Mouse (Mus musculus): ENCODE measurements at regions not wholly inside any gene's neighbourhood (a gene's known extent, or its start where the extent isn't known, plus 50 kb on each side); places are given as distances from the start of the nearest gene placed in this dataset.
"Not testable (repeated sequence)": the region's sequence is repeated elsewhere in the genome, so short reads cannot be mapped to it uniquely, and the experiment has no call there.

GRCm38 (mm10) chr5:76081379-76081778 is 58.7 kb upstream of the Srd5a3 start:
- H3K9me3 ChIP-seq (replicated peaks); ATAC-seq (ENCODE audit: insufficient read depth); H3K36me3 ChIP-seq (replicated peaks); H3K27me3 ChIP-seq; H3K4me1 ChIP-seq (replicated peaks); H3K27ac ChIP-seq (replicated peaks); H3K4me2 ChIP-seq; H3K9ac ChIP-seq; H3K4me3 ChIP-seq (replicated peaks): not testable (repeated sequence)
- WGBS (ENCODE audit: insufficient replicate concordance) = 69% methylated on average over 2 of the region's 2 CpGs

- H3K27me3 ChIP-seq = 0 out of 2 replicates have a peak, but pooled peaks cover 4% of the 10 kb centered on the region
- no peak overlapping the region for H3K4me2 ChIP-seq
- no peak for ATAC-seq (ENCODE audit: insufficient read depth)
- H3K4me3 ChIP-seq (replicated peaks) = no peak overlapping the region
- H3K4me1 ChIP-seq (replicated peaks) = no peaks in the 10 kb centered on the region
- no peak overlapping the region for H3K9ac ChIP-seq
- no peaks in the 10 kb centered on the region for H3K9me3 ChIP-seq (replicated peaks)
- WGBS (ENCODE audit: insufficient replicate concordance) = 73% methylated on average over 8 of the region's 8 CpGs
- no peaks in the 10 kb centered on the region for H3K36me3 ChIP-seq (replicated peaks)
- no peak overlapping the region for H3K27ac ChIP-seq (replicated peaks)
These were observed 59.6 kb upstream of the Srd5a3 start for GRCm38 (mm10) chr5:76080429-76080828.

- Histone ChIP-seq H3K4me3 (replicated peaks) (no peak overlapping the region), H3K4me2 (no peak overlapping the region), H3K9ac (no peak overlapping the region), H3K27ac (replicated peaks) (no peak overlapping the region), H3K27me3 (0 out of 2 replicates have a peak, but pooled peaks cover 4% of the 10 kb centered on the region), H3K36me3 (replicated peaks) (no peaks in the 10 kb centered on the region), H3K9me3 (replicated peaks) (no peaks in the 10 kb centered on the region), H3K4me1 (replicated peaks) (no peaks in the 10 kb centered on the region)
- peak; percentile 47 for ATAC-seq (ENCODE audit: insufficient read depth)
- WGBS (ENCODE audit: insufficient replicate concordance) = 29% methylated on average over 11 of the region's 11 CpGs
These were observed 60.7 kb upstream of the Srd5a3 start for GRCm38 (mm10) chr5:76079204-76080025.

- Histone ChIP-seq H3K9ac (no peak overlapping the region), H3K4me2 (no peak overlapping the region), H3K27me3 (0 out of 2 replicates have a peak, but pooled peaks cover 4% of the 10 kb centered on the region), H3K36me3 (replicated peaks) (no peaks in the 10 kb centered on the region), H3K4me3 (replicated peaks) (no peak overlapping the region), H3K4me1 (replicated peaks) (no peaks in the 10 kb centered on the region), H3K27ac (replicated peaks) (no peak overlapping the region), H3K9me3 (replicated peaks) (no peaks in the 10 kb centered on the region)
- 37% methylated on average over 1 of the region's 1 CpGs for WGBS (ENCODE audit: insufficient replicate concordance)
- ATAC-seq (ENCODE audit: insufficient read depth) = no peak
These were observed 61.6 kb upstream of the Srd5a3 start for GRCm38 (mm10) chr5:76078485-76078884.

GRCm38 (mm10) chr5:76076283-76076682 is 63.8 kb upstream of the Srd5a3 start:
- no peaks in the 10 kb centered on the region for H3K4me1 ChIP-seq (replicated peaks)
- H3K4me2 ChIP-seq = no peak overlapping the region
- 0 out of 2 replicates have a peak, but pooled peaks cover 4% of the 10 kb centered on the region for H3K27me3 ChIP-seq
- ATAC-seq (ENCODE audit: insufficient read depth) = no peak
- no peaks in the 10 kb centered on the region for H3K9me3 ChIP-seq (replicated peaks)
- H3K36me3 ChIP-seq (replicated peaks) = no peaks in the 10 kb centered on the region
- no peak overlapping the region for H3K9ac ChIP-seq
- H3K4me3 ChIP-seq (replicated peaks) = no peak overlapping the region
- 46% methylated on average over 7 of the region's 7 CpGs for WGBS (ENCODE audit: insufficient replicate concordance)
- no peak overlapping the region for H3K27ac ChIP-seq (replicated peaks)

- Histone ChIP-seq H3K27ac (replicated peaks) (no peak overlapping the region), H3K36me3 (replicated peaks) (no peaks in the 10 kb centered on the region), H3K9ac (no peak overlapping the region), H3K9me3 (replicated peaks) (no peaks in the 10 kb centered on the region), H3K4me2 (0 out of 2 replicates have a peak overlapping the region, but pooled peaks have one; percentile 4), H3K4me3 (replicated peaks) (no peak overlapping the region), H3K27me3 (0 out of 2 replicates have a peak, but pooled peaks cover 4% of the 10 kb centered on the region), H3K4me1 (replicated peaks) (no peaks in the 10 kb centered on the region)
- ATAC-seq (ENCODE audit: insufficient read depth) = no peak
- WGBS (ENCODE audit: insufficient replicate concordance) = 28% methylated on average over 8 of the region's 8 CpGs
These were observed 64.7 kb upstream of the Srd5a3 start for GRCm38 (mm10) chr5:76075401-76075800.

GRCm38 (mm10) chr5:76067881-76068280 is 72.2 kb upstream of the Srd5a3 start:
- Histone ChIP-seq H3K36me3 (replicated peaks) (no peaks in the 10 kb centered on the region), H3K27me3 (peaks cover 9% of the 10 kb centered on the region; the same call in 1 of the 2 replicates), H3K4me2 (no peak overlapping the region), H3K4me1 (replicated peaks) (peaks cover 30% of the 10 kb centered on the region), H3K4me3 (replicated peaks) (no peak overlapping the region), H3K9ac (no peak overlapping the region), H3K27ac (replicated peaks) (no peak overlapping the region), H3K9me3 (replicated peaks) (no peaks in the 10 kb centered on the region)
- WGBS (ENCODE audit: insufficient replicate concordance) = 32% methylated on average over 3 of the region's 3 CpGs
- no peak for ATAC-seq (ENCODE audit: insufficient read depth)

GRCm38 (mm10) chr5:76067231-76067630 is 72.8 kb upstream of the Srd5a3 start:
- Histone ChIP-seq H3K4me3 (replicated peaks) (no peak overlapping the region), H3K4me1 (replicated peaks) (peaks cover 32% of the 10 kb centered on the region), H3K4me2 (no peak overlapping the region), H3K27me3 (peaks cover 9% of the 10 kb centered on the region; the same call in 1 of the 2 replicates), H3K9me3 (replicated peaks) (no peaks in the 10 kb centered on the region), H3K9ac (no peak overlapping the region), H3K27ac (replicated peaks) (no peak overlapping the region), H3K36me3 (replicated peaks) (no peaks in the 10 kb centered on the region)
- 12% methylated on average over 10 of the region's 10 CpGs for WGBS (ENCODE audit: insufficient replicate concordance)
- ATAC-seq (ENCODE audit: insufficient read depth) = no peak

- H3K4me3 ChIP-seq (replicated peaks) = no peak overlapping the region
- H3K9ac ChIP-seq = no peak overlapping the region
- no peak for ATAC-seq (ENCODE audit: insufficient read depth)
- 26% methylated on average over 4 of the region's 4 CpGs for WGBS (ENCODE audit: insufficient replicate concordance)
- no peaks in the 10 kb centered on the region for H3K9me3 ChIP-seq (replicated peaks)
- peaks cover 32% of the 10 kb centered on the region for H3K4me1 ChIP-seq (replicated peaks)
- H3K4me2 ChIP-seq = no peak overlapping the region
- peaks cover 9% of the 10 kb centered on the region; the same call in 1 of the 2 replicates for H3K27me3 ChIP-seq
- no peaks in the 10 kb centered on the region for H3K36me3 ChIP-seq (replicated peaks)
- H3K27ac ChIP-seq (replicated peaks) = no peak overlapping the region
These were observed 74.3 kb upstream of the Srd5a3 start for GRCm38 (mm10) chr5:76065789-76066188.

GRCm38 (mm10) chr5:76065227-76065626 is 74.8 kb upstream of the Srd5a3 start:
- H3K27ac ChIP-seq (replicated peaks) = no peak overlapping the region
- H3K4me3 ChIP-seq (replicated peaks) = no peak overlapping the region
- no peaks in the 10 kb centered on the region for H3K9me3 ChIP-seq (replicated peaks)
- H3K27me3 ChIP-seq = peaks cover 9% of the 10 kb centered on the region; the same call in 1 of the 2 replicates
- H3K4me1 ChIP-seq (replicated peaks) = peaks cover 32% of the 10 kb centered on the region
- H3K9ac ChIP-seq = no peak overlapping the region
- no peak for ATAC-seq (ENCODE audit: insufficient read depth)
- H3K36me3 ChIP-seq (replicated peaks) = no peaks in the 10 kb centered on the region
- 58% methylated on average over 6 of the region's 6 CpGs for WGBS (ENCODE audit: insufficient replicate concordance)
- no peak overlapping the region for H3K4me2 ChIP-seq

- H3K4me1 ChIP-seq (replicated peaks) = peaks cover 32% of the 10 kb centered on the region
- H3K9me3 ChIP-seq (replicated peaks) = no peaks in the 10 kb centered on the region
- H3K36me3 ChIP-seq (replicated peaks) = no peaks in the 10 kb centered on the region
- H3K4me2 ChIP-seq = no peak overlapping the region
- 63% methylated on average over 5 of the region's 5 CpGs for WGBS (ENCODE audit: insufficient replicate concordance)
- peaks cover 9% of the 10 kb centered on the region; the same call in 1 of the 2 replicates for H3K27me3 ChIP-seq
- ATAC-seq (ENCODE audit: insufficient read depth) = no peak
- H3K4me3 ChIP-seq (replicated peaks) = no peak overlapping the region
- no peak overlapping the region for H3K27ac ChIP-seq (replicated peaks)
- no peak overlapping the region for H3K9ac ChIP-seq
These were observed 75.4 kb upstream of the Srd5a3 start for GRCm38 (mm10) chr5:76064686-76065085.
